Mouse (Mus musculus): ENCODE measurements around the gene Crybg1. TPM values are rescaled to one million over a fixed set of nuclear protein-coding genes. Genes with fewer than 3 reads are reported as not detected.
"Not testable (repeated sequence)": the region's sequence is repeated elsewhere in the genome, so short reads cannot be mapped to it uniquely, and the experiment has no call there.

Gene Crybg1
- total and polyA plus RNA-seq, 2 experiments from 2014 or later, result 0.10 to 0.16 TPM

- peak; percentile 95 for TF ChIP-seq CTCF (IDR thresholded peaks at IDR 0.05; ENCODE audit: low read depth)
- ATAC-seq, result peak; percentile 76
These were observed 194.7 kb downstream of the Crybg1 start for GRCm38 (mm10) chr10:43953942-43954341.

GRCm38 (mm10) chr10:43945435-43945834 lies 203.2 kb downstream of the Crybg1 start:
- Histone ChIP-seq H3K27ac (no peak overlapping the region), H3K4me1 (ENCODE audit: insufficient read depth, low read length) (no peaks in the 10 kb centered on the region), H3K36me3 (ENCODE audit: insufficient read depth, low read length) (no peaks in the 10 kb centered on the region; the same call in 1 of the 2 replicates), H3K9ac (replicated peaks; ENCODE audit: low read length) (no peak overlapping the region), H3K4me2 (ENCODE audit: low read depth, low read length) (no peak overlapping the region), H3K9me3 (ENCODE audit: low read length) (no peaks in the 10 kb centered on the region), H3K27me3 (ENCODE audit: insufficient read depth, low read length) (no peaks in the 10 kb centered on the region), H3K4me3 (ENCODE audit: low read length) (no peak overlapping the region)
- whole genome bisulfite sequencing, result 80% methylated on average over 4 of the region's 4 CpGs
- DNase-seq (ENCODE audit: low spot score) (no peak), ATAC-seq (no peak)
- no peak for TF ChIP-seq CTCF (IDR thresholded peaks at IDR 0.05; ENCODE audit: low read depth)

More at GRCm38 (mm10) chr10:43953942-43954341, 194.7 kb downstream of the Crybg1 start:
- H3K27ac ChIP-seq, result no peak overlapping the region
- H3K4me2 ChIP-seq (ENCODE audit: low read depth, low read length), result no peak overlapping the region
- H3K4me3 ChIP-seq (ENCODE audit: low read length), result no peak overlapping the region
- no peak overlapping the region for H3K9ac ChIP-seq (replicated peaks; ENCODE audit: low read length)
- H3K4me1 ChIP-seq (ENCODE audit: insufficient read depth, low read length), result no peaks in the 10 kb centered on the region
- DNase-seq (ENCODE audit: low spot score), result peak; percentile 89
- no peaks in the 10 kb centered on the region for H3K36me3 ChIP-seq (ENCODE audit: insufficient read depth, low read length)
- no peaks in the 10 kb centered on the region for H3K9me3 ChIP-seq (ENCODE audit: low read length)
- no peaks in the 10 kb centered on the region for H3K27me3 ChIP-seq (ENCODE audit: insufficient read depth, low read length)

GRCm38 (mm10) chr10:43943736-43944135 lies 204.9 kb downstream of the Crybg1 start:
- 39% methylated on average over 4 of the region's 4 CpGs for WGBS
- peak; percentile 16 for DNase-seq (ENCODE audit: low spot score)
- no peak overlapping the region for H3K27ac ChIP-seq
- H3K9me3 ChIP-seq (ENCODE audit: low read length), result no peaks in the 10 kb centered on the region
- no peaks in the 10 kb centered on the region; the same call in 1 of the 2 replicates for H3K36me3 ChIP-seq (ENCODE audit: insufficient read depth, low read length)
- no peaks in the 10 kb centered on the region for H3K4me1 ChIP-seq (ENCODE audit: insufficient read depth, low read length)
- no peak overlapping the region for H3K9ac ChIP-seq (replicated peaks; ENCODE audit: low read length)
- ATAC-seq, result no peak
- peak; percentile 14; the same call in 1 of the 2 replicates for TF ChIP-seq CTCF (IDR thresholded peaks at IDR 0.05; ENCODE audit: low read depth)
- no peak overlapping the region for H3K4me3 ChIP-seq (ENCODE audit: low read length)
- no peak overlapping the region for H3K4me2 ChIP-seq (ENCODE audit: low read depth, low read length)
- H3K27me3 ChIP-seq (ENCODE audit: insufficient read depth, low read length), result no peaks in the 10 kb centered on the region

GRCm38 (mm10) chr10:43939136-43939662 lies 209.5 kb downstream of the Crybg1 start:
- 81% methylated on average over 6 of the region's 6 CpGs for WGBS
- Histone ChIP-seq H3K9me3 (ENCODE audit: low read length) (no peaks in the 10 kb centered on the region), H3K27me3 (ENCODE audit: insufficient read depth, low read length) (no peaks in the 10 kb centered on the region), H3K27ac (no peak overlapping the region), H3K36me3 (ENCODE audit: insufficient read depth, low read length) (no peaks in the 10 kb centered on the region), H3K4me2 (ENCODE audit: low read depth, low read length) (no peak overlapping the region), H3K9ac (replicated peaks; ENCODE audit: low read length) (no peak overlapping the region), H3K4me1 (ENCODE audit: insufficient read depth, low read length) (no peaks in the 10 kb centered on the region), H3K4me3 (ENCODE audit: low read length) (no peak overlapping the region)
- ATAC-seq (no peak), DNase-seq (ENCODE audit: low spot score) (no peak)
- TF ChIP-seq CTCF (IDR thresholded peaks at IDR 0.05; ENCODE audit: low read depth), result no peak

GRCm38 (mm10) chr10:43928596-43928995 lies 220.1 kb downstream of the Crybg1 start:
- Histone ChIP-seq H3K4me3 (ENCODE audit: low read length) (no peak overlapping the region), H3K4me1 (ENCODE audit: insufficient read depth, low read length) (no peaks in the 10 kb centered on the region), H3K9me3 (ENCODE audit: low read length) (no peaks in the 10 kb centered on the region), H3K9ac (replicated peaks; ENCODE audit: low read length) (no peak overlapping the region), H3K27ac (no peak overlapping the region), H3K36me3 (ENCODE audit: insufficient read depth, low read length) (no peaks in the 10 kb centered on the region), H3K27me3 (ENCODE audit: insufficient read depth, low read length) (no peaks in the 10 kb centered on the region), H3K4me2 (ENCODE audit: low read depth, low read length) (no peak overlapping the region)
- WGBS, result 66% methylated on average over 5 of the region's 5 CpGs
- DNase-seq (ENCODE audit: low spot score) (no peak), ATAC-seq (no peak)
- TF ChIP-seq CTCF (IDR thresholded peaks at IDR 0.05; ENCODE audit: low read depth), result no peak

GRCm38 (mm10) chr10:43927736-43928135 lies 220.9 kb downstream of the Crybg1 start:
- no peak for DNase-seq (ENCODE audit: low spot score)
- no peaks in the 10 kb centered on the region for H3K27me3 ChIP-seq (ENCODE audit: insufficient read depth, low read length)
- H3K9me3 ChIP-seq (ENCODE audit: low read length), result no peaks in the 10 kb centered on the region
- H3K4me1 ChIP-seq (ENCODE audit: insufficient read depth, low read length), result no peaks in the 10 kb centered on the region
- no peak for ATAC-seq
- H3K9ac ChIP-seq (replicated peaks; ENCODE audit: low read length), result no peak overlapping the region
- no peaks in the 10 kb centered on the region for H3K36me3 ChIP-seq (ENCODE audit: insufficient read depth, low read length)
- no peak overlapping the region for H3K27ac ChIP-seq
- H3K4me3 ChIP-seq (ENCODE audit: low read length), result no peak overlapping the region
- 71% methylated on average over 8 of the region's 8 CpGs for WGBS
- H3K4me2 ChIP-seq (ENCODE audit: low read depth, low read length), result no peak overlapping the region
- TF ChIP-seq CTCF (IDR thresholded peaks at IDR 0.05; ENCODE audit: low read depth), result no peak

GRCm38 (mm10) chr10:43925776-43926175 lies 222.9 kb downstream of the Crybg1 start:
- TF ChIP-seq CTCF (IDR thresholded peaks at IDR 0.05; ENCODE audit: low read depth), result 0 out of 2 replicates have a peak, but pooled peaks have one; percentile 2
- WGBS, result 90% methylated on average over 9 of the region's 9 CpGs
- H3K4me1 ChIP-seq (ENCODE audit: insufficient read depth, low read length); H3K27me3 ChIP-seq (ENCODE audit: insufficient read depth, low read length); H3K9ac ChIP-seq (replicated peaks; ENCODE audit: low read length); H3K27ac ChIP-seq; H3K4me3 ChIP-seq (ENCODE audit: low read length); ATAC-seq; H3K9me3 ChIP-seq (ENCODE audit: low read length); DNase-seq (ENCODE audit: low spot score); H3K4me2 ChIP-seq (ENCODE audit: low read depth, low read length); H3K36me3 ChIP-seq (ENCODE audit: insufficient read depth, low read length): not testable (repeated sequence)
